Mouse (Mus musculus): Measurements from ENCODE around the gene Gpnmb.

DNA sequence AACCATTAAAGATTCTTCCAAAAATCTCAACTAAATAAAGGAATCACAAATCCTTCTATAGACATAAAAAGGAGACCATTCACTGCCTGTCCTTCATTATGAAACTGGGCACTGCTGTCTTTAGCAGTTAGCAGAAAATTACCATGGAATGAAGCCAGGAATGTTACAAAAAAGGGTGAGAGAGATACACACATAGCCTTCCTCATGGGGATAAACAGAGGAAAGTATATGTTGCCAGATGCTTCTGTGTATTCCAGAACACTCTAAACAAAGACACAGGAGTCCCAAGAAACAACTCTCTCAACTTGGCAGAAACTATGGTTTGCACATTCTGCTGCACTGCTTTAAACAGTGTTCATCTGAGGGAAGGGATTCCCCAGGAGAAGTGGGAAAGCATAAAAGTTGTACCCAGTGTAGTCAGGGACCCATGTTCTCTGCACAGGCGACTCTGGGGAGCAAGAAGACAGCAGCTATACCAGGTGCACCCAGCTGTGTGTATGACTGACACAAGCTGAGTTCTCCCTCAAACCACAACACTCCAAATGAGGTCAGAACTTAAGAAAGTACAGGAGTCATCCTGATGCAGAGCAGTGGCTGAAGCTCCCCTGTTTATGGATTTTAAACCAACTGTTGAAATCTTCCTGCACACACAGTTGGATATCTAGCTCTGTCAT lies 83.3 kb downstream of the Gpnmb start:
- no peak for TF ChIP-seq POLR2A (IDR thresholded peaks at IDR 0.05; ENCODE audit: borderline replicate concordance, insufficient read depth, low read length)
- no peak for TF ChIP-seq CTCF (IDR thresholded peaks at IDR 0.05; ENCODE audit: borderline replicate concordance, insufficient read depth, low read depth, low read length)

Data from cerebellum, adult 2 months (tissue).